Mouse (Mus musculus) layer of hippocampus, adult 9-11 months (tissue): ENCODE results near the gene Spint3.

Source experiments
- DNase-seq: peaks from one replicate; pipeline ENCODE4 v3.0.0; 2022

Spint3 gene

GRCm38 (mm10) chr2:164549963-164550894 lies 23.0 kb downstream of the Spint3 start:
- DNase-seq: peak; percentile 55

- DNase-seq: no peak
These were observed 23.9 kb downstream of the Spint3 start for GRCm38 (mm10) chr2:164549338-164549737.

GRCm38 (mm10) chr2:164544454-164545097 lies 28.7 kb downstream of the Spint3 start:
- no peak for DNase-seq

GRCm38 (mm10) chr2:164543745-164544144 lies 29.5 kb downstream of the Spint3 start:
- DNase-seq: no peak

GRCm38 (mm10) chr2:164542598-164542997 lies 30.7 kb downstream of the Spint3 start:
- no peak for DNase-seq

- DNase-seq: peak; percentile 72
These were observed 31.1 kb downstream of the Spint3 start for GRCm38 (mm10) chr2:164542132-164542531.

- no peak for DNase-seq
These were observed 32.4 kb downstream of the Spint3 start for GRCm38 (mm10) chr2:164540652-164541427.

- no peak for DNase-seq
These were observed 36.3 kb downstream of the Spint3 start for GRCm38 (mm10) chr2:164537003-164537402.

- no peak for DNase-seq
These were observed 38.9 kb downstream of the Spint3 start for GRCm38 (mm10) chr2:164534315-164534714.

GRCm38 (mm10) chr2:164531169-164531568 lies 42.1 kb downstream of the Spint3 start:
- DNase-seq: peak; percentile 59

- DNase-seq: no peak
These were observed 44.7 kb downstream of the Spint3 start for GRCm38 (mm10) chr2:164528557-164528956.

- no peak for DNase-seq
These were observed 49.9 kb downstream of the Spint3 start for GRCm38 (mm10) chr2:164523301-164523773.

- no peak for DNase-seq
These were observed 51.0 kb downstream of the Spint3 start for GRCm38 (mm10) chr2:164522280-164522679.

GRCm38 (mm10) chr2:164521841-164522240 lies 51.4 kb downstream of the Spint3 start:
- no peak for DNase-seq

GRCm38 (mm10) chr2:164520782-164521181 lies 52.5 kb downstream of the Spint3 start:
- no peak for DNase-seq
